Mouse (Mus musculus) induced T-regulatory cell, adult 2 months (primary cell): ENCODE results near the gene Tmem41a.
"Not testable (repeated sequence)": the region's sequence is repeated elsewhere in the genome, so short reads cannot be mapped to it uniquely, and the experiment has no call there.

Source experiments
- DNase-seq: peaks from one replicate; pipeline ENCODE4 v3.0.0-alpha.2; 2012; ENCODE audit warnings: low read depth

Tmem41a gene

DNA sequence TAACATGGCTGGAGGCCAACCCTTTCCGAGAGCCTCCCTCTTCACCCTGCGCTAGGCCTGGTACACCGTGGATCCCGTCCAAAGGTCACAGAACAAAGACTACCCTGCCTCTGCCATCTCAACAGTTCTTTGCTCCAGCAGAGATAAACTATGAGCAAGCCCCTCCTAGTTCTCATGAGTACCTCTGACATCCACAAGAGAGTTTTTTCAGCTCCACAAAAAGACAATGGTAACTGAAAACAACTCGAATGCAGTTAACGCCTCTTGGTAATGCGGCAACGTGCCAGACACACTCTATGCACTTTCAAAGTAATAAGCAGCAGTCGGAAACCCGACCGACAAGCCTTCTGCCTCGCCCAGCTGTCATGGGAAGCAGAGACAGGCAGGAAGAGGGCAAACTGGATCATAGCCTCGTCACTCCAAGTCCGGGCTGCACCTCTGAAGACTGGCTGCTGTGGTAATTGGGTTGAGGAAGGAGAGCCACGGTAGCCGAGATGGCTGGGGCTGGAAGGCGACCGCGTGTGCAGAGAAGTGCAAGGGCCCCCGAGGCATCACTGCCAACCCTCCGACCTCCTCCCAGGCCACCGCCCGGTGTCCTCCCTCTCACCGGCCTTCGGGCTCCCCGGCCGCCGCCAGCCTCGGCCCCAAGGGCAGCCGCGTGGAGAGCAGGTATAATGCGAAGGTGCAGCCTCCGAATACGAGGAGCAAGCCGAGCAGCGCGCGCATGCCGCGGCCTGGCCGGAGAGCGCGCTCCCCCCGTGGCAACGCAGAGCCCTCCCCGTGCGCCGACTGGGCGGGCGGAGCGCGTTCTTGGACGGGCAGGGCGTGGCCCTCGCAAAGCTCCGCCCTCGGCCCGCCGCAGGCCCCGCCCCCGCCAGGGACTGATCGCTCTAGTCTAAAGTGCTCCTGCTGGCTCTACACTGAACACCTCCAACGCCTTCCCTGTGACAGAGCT is at the start of gene Tmem41a:
Gene Tmem41a, minus strand, starts transcription at position 792 of the 955 bp plus-strand sequence.
- DNase-seq, result peak; percentile 89

DNA sequence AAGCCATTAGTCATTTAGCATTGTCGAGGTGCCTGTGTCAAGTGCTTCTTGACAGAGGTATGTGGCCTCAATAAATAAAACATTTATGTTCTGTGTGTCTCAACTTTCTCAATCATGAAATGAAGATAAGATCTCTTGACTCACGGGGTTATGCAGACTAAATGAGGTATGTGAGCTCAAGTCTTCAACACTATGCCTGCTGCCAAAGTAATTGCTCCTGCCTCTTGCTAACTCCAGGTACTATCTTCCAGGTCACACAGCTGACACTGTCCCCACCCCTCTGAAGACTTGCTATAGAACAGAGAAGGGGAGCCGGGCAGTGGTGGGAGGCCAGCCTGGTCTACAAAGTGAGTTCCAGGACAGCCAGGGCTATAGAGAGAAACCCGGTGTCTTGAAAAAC is 49.0 kb upstream of the Tmem41a start:
- no peak for DNase-seq

DNA sequence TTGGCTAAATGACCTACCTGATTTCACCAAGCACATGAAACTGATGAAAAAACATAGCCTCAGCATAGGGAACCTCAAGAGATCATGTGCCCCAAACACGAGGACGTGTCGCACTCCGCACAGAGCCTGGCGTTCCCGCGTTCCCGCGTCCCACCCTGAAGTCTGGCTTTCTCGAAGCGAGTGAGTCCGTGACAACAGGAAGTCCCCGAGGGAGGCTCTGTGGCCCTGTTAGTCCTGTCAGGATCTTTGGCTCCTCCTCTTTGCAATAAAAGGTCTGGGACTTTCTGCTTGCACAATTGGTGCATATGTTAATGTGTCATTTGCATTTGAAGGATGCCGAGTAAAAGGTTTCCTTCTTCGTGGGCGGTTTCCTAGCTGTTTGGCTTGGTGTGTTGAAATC is 48.0 kb upstream of the Tmem41a start, which contains the start of gene Liph:
Gene Liph, minus strand, starts transcription at position 360 of the 400 bp plus-strand sequence.
- peak; percentile 33 for DNase-seq

DNA sequence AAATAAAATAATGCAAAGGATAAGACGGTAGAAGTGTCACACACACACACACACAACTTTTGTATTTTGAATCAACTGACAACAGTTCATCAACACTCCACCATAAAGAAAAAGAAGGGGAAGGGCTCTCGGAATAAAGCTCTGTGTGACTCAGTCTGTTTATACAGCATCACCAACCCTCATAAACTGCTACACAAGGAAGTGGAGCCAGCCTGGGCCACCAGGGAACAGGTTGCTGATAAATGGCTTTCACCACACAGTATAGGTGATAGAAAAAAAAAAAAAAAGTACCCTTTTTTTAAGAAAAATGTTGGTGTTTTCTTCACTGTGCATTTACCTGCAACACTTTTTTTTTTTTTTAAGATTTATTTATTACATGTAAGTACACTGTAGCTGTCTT is 44.4 kb upstream of the Tmem41a start:
- DNase-seq, result no peak

DNA sequence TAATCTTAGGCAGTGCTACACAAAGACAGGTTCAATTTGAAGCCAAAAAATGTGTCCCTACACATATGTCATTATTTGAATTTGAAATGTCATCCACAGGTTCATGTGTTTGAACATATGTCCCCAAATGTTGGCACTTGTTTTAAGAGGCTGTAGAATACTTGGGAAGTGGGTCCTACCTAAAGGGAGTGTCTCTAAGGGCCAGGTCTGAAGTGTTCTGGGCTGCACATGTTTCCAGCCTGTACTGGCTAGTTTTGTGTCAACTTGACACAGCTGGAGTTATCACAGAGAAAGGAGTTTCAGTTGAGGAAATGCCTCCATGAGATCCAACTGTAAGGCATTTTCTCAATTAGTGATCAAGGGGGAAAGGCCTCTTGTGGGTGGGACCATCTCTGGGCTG is 43.5 kb upstream of the Tmem41a start:
- not testable (repeated sequence) for DNase-seq

DNA sequence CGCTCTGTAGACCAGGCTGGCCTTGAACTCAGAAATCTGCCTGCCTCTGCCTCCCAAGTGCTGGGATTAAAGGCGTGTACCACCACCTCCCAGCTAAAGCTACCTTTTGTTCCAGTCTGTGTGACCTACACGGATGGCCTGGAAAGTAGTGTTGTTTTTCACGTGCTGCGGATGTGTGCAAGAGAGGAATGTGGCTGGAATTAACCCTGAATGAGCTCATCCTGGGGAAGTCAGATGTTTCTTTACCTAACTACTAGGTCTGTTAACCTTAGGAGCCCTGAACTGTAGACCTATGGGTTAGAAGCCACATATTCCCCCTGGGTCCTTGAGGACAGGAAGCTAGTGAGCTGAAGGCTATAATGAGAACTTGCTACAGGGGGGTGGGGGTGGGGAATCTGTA is 40.6 kb upstream of the Tmem41a start:
- no peak for DNase-seq

DNA sequence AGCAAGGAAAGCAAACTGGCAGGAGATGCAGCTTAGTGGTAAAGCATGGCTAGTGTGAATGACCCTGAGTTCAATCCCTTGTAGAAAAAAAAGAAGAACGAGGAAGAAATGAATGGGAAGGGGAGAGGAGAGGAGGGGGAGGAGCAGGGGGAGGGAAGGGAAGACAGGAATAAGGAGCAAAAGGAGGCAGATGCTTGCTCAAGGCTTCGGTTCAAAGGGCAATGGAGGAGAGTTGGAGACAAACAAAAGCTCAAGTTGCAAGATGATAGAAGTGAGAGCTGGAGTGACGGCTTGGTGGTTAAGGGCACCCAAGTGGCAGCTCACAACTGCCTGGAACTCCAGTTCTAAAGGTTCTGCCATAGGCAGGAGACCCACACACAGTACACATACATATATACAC is 38.8 kb upstream of the Tmem41a start:
- DNase-seq, result no peak

DNA sequence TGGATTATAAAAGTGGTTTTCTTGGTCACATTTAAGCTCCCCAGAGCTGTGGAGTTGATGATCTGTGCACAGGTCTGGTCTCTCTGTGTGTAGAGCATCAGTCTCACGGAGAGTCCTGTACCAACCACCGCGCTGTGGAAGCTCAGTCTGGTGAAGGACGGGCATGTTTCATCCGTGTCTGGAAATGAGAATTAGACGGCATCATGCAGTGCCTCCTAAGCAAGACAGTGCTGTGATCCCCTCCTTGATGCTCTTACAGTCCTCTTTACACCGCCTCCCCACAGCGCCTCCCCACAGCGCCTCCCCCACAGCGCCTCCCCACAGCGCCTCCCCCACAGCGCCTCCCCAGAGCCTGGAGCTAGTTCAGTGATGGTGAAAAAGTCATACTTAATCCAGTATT is 36.7 kb upstream of the Tmem41a start:
- no peak for DNase-seq

DNA sequence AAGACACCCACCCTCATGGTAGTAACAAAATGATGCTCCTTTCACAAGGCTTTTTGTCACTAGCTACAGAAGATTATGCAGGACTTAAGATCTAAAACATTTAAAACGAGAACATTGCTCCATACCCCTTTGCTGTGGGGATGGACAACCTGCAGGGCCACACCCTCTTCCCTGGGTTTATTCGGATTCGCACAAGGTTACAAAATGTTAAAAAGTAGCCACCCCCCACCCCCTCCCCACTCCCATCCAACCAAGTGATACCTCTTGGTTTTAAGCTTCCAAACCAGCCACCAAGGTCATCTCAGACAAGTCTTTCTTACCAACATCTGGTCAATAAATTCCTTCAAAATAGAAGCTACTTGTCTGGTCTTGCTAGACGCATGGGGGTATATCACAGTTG is 36.2 kb upstream of the Tmem41a start:
- DNase-seq, result no peak

DNA sequence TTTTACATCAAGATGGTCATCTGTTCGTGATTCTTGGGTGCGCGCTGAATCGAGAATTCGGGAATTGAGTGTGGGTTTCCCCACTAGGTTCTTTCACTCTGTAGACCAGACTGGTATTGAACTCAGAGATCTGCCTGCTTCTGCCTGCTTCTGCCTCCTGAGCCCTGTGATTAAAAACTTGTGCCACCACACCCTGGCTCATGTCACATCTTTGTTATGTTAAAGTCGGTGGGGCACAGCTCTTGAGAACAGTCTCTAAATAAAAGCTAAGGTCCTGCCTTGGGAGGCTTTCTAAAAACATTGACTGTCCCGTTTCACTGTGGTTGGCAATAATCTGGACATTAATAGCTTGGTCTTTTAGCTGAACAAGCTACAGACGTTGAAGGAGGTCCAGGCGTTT is 35.8 kb upstream of the Tmem41a start:
- DNase-seq, result no peak

DNA sequence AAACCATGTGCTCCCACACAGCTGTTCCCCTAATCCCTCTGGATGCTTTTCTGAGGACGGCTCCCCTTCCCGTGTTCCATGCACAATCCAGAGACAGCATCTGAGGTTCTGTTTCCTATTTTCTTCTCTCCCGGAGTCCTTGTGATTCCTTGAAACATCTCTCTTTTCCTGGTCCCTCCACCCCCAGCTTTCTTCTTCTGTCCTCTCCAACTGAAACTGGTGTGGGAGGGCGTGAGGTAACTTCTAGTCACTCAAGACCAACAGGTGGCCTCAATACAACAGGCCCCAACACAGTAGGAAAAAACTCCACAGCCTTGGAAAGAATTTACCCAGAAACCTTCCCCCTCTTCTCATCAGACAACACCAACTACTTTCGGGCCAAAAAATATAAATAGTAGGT is 30.0 kb upstream of the Tmem41a start:
- no peak for DNase-seq

DNA sequence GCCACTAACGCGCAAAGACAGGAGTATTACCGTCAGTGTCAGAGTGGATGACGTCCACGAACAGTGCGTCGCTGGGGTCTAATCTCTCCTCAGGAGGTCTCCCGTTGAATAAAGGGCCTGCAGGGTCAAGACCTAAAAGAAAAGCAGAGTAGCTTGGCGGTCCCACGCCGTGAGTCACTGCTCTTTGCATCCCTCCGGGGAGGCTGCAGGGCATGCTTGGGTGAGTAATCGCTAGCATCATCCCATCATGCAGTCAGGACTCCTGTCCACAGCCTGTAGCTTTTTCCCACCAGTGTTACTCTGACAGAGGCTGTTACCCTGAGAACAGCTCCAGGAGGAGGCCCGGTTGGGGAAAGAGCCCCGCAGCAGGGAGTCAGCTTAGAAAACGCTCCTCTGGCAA is 28.9 kb upstream of the Tmem41a start:
- no peak for DNase-seq

DNA sequence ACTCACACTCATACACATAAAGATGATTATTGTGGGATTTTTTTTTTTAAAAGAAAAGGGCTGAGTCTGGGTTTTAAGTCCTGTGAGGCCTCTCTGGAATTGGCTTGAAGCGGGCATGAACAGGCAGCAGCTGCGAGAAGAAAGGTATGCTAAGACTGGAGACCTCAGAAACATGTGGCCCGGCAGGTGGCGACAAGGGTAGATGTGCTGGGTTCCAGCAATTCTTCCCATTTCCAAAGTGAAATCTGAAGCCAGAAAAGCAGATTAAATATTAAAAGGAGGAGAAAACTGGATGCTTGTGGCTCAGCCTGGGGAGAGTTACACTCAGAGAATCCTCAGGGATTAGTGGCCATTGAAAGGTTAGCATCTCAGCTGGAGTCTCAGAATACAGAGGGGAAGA is 24.1 kb upstream of the Tmem41a start:
- no peak for DNase-seq

DNA sequence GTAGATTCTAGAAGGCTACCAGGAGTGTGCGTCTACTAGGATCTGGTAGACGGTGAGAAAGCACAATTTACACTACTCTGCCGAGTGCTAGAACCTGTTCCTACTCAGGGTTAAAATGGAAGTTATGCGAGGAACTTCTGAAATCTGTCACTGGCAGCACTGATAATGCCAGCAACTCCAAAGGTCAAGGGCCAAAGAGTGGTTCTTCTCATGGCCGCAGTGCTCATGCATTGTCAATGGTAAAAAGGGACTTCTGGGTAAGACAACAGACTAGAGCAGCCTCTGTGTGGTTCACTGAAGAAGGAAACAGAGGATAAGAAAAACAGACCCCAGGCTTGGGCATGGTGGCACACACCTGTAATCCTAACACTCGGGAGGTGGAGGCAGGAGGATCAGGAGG is 23.2 kb upstream of the Tmem41a start:
- DNase-seq, result no peak

DNA sequence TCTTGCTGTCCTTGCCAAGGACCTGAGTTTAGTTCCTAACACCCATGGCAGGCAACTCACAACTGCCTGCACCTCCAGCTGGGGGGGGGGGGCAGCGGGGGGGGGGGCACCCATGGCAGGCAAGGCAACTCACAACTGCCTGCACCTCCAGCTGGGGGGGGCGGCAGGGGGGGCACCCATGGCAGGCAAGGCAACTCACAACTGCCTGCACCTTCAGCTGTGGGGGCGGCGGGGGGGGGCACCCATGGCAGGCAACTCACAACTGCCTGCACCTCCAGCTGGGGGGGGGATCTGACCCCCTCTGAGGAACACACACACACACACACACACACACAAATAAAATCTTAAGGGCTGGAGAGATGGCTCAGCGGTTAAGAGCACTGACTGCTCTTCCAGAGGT is 22.5 kb upstream of the Tmem41a start:
- no peak for DNase-seq

DNA sequence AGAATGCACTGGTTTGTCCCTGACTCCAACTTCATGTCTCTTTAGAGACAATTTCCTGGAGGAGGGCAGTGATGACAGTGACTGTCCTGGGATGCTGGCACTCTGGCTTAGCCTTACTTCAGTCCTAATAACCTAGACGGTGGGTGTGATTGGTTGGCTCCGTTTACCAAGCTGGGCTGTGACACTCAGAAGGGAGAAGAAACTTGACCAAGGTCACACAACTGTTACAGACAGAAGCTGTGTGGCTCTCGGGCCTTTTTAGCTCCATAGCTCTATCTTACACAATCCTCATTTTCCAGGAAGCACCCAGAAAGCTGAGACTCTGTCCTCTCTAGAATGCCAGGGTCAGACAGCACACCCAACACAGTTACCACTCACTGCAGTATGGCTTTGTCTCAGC is 18.2 kb upstream of the Tmem41a start:
- DNase-seq, result no peak

DNA sequence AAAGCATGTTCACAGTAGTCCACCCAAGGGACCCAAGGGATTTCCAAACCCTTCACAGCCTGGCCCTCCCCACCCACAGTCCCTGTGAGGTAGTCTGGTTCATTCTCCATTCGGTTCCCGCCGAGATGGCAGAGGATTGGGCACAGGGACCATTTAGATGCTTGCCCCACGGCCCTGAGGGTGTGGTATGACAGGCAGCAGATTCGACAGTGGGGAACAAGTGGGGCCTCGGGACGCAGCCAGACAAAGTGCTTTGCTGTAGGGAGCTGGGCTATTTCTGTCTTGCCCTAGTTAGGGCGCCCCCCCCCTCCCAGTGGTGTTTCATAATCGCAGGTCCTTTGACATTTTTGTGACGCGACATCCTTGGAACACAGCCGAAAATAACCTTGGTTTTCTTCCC is 8.2 kb upstream of the Tmem41a start:
- DNase-seq, result no peak

DNA sequence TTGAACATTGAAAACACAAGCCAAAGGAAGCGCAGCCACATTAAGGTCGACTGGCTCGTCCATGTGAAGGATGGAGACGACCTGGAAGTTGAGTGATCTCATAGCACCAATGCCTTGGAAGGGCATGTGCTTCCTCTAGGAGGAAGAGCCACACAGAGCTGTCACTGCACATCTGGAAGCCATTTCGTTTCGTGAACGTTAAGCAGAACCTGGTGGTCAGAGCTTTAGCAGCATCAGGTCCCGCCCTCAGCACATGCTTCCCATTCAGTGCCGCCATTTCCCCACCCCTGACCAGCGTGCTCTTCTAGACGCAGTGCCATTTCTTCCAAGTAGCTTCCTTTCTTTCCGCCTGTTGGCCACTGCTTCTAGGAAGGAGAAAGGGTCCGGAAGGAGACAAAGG is 18.9 kb downstream of the Tmem41a start:
- no peak for DNase-seq

DNA sequence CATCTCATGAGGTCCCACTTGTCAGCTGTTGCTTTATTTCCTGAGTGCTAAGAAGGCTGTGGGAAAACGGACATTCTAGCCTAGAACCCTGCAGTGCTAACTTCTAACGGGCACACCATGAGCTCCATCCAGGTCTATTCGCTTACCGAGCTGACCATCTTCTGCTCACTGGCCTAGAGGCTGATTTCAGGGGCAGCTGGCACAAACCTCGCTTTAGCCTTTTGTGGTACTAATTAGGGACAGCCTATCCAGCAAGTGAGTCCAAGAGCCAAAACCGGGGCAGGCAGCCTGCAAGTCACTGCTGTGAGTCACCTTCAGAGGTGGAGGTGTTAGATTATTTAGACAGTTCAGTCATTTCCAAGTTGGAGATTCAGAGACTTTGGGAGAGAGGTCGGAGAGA is 30.7 kb downstream of the Tmem41a start:
- no peak for DNase-seq

DNA sequence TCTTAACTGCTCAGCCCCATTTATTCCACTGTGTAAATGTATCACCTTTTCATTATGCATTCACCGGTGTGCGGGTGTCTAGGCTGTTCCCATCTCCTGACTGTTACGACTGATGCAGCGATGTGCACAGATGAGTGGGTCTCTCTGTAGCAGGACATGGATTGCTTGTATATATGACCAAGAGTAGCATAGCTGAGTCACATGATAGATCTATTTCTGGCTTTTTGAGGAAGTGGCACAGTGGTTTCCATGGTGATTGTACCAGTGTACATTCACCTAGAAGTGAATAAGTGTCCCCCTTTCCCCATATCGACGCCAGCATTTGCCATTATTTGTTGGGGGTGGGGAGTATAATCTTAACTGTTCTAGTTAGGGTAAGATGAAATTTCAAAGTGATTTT is 34.0 kb downstream of the Tmem41a start:
- no peak for DNase-seq

DNA sequence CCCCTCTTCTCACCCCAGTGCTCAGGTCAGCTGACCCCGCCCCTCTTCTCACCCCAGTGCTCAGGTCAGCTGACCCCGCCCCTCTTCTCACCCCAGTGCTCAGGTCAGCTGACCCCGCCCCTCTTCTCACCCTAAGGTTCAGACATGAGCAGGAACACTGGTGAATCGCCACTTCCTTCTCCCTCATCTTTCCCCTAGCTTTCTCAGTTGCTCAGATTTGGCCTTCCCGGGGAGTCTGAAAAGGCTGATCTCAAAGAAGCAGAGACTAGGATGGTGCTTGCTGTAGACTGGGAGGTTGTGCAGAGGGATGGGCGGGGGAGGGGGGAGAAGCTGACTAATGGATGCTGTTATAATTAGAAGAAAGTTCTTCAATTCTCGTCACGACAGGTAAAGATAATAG is 38.4 kb downstream of the Tmem41a start:
- DNase-seq, result not testable (repeated sequence)

DNA sequence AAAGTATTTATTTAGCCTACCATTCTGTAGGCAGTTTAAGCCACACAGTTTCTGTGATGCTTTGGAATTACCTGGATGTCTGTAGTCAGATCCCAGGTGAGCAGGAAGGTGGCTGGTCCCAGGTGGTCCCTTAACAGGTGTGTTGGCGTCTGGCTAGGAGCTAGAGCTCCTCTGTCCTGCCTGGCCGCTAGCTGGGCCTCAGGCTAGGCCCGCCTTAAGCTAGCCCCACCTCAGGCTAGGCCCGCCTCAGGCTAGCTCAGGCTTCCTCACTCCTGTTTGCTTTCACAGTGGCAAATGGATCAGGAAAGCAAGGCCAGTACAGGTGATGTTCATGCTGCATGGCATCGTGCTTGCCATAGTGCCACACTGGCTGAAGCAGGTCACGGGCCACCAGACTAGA is 40.5 kb downstream of the Tmem41a start:
- no peak for DNase-seq

DNA sequence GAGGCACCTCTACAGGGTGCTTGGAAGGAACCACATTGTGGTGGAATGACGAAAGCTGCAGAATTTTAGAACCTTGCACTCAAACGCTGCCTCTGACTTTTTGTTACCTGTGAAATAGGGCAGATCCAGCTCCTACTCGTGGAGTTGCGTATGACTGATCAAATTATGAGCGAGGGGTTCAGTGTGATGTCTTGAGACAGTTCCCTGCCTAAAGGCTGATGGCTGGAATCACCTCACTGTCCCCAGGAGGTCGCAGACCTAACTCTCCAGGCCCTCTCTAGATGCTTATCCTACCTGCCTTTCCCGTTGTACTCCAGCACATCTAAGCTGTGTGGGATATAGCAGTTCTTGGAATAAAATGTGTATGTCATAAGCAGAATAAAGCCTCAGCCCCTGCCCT is 41.4 kb downstream of the Tmem41a start:
- DNase-seq, result no peak

DNA sequence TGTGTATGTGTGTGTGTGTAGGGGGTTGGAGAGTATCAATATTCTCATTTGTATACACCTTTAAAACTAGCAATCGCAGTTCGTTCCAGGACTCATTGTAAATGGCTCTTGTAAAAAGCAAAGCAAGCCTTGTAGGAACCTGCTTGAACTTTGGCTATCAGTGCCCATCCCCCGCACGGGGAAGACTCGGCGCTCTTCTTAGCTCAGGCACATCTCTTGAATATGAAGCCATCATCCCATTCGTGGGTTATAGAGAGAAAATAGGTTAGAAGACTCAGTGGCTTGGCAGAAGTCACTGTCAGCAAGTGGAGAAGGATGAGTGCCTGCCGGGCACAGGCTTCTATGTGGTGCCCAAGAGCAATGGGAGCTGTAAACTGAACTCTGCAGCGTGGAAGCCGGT is 42.7 kb downstream of the Tmem41a start:
- DNase-seq, result no peak
